Mouse (Mus musculus) G1E (cell line): Measurements from ENCODE around the gene Naaladl1. TPM values are rescaled to one million over a fixed set of nuclear protein-coding genes. Genes with fewer than 3 reads are reported as not detected.

ENCODE experiments used
- ATAC-seq: 2 replicates; pipeline ENCODE4 v1.8.0; 2016; ENCODE audit warnings: mild to moderate bottlenecking; ENCODE audit not compliant: insufficient number of reproducible peaks, poor library complexity, low FRiP score, severe bottlenecking; ENCODE audit errors: extremely low read depth
- DNase-seq: peaks from one replicate; pipeline ENCODE4 v3.0.0; 2012; ENCODE audit warnings: low spot score
- H3K27me3 ChIP-seq: 2 replicates; pipeline ENCODE4 v1.6.1; 2012; ENCODE audit warnings: mild to moderate bottlenecking, low read length, inconsistent platforms; ENCODE audit not compliant: insufficient read depth
- H3K36me3 ChIP-seq: replicated peaks from 2 replicates; pipeline ENCODE3; 2012; ENCODE audit warnings: mild to moderate bottlenecking, inconsistent platforms
- H3K4me1 ChIP-seq: 2 replicates; pipeline ENCODE4 v1.6.1; 2012; ENCODE audit warnings: low read depth, low read length, inconsistent platforms, mixed read lengths; ENCODE audit not compliant: insufficient read depth
- H3K4me3 ChIP-seq: 2 replicates; pipeline ENCODE4 v1.5.1; 2012; ENCODE audit warnings: low read depth, mild to moderate bottlenecking, inconsistent platforms, low read length, moderate library complexity, mixed read lengths
- H3K9me3 ChIP-seq: replicated peaks from 2 replicates; pipeline ENCODE4 v1.6.1; 2012; ENCODE audit warnings: inconsistent platforms
- CTCF ChIP-seq: IDR thresholded peaks from 2 replicates; pipeline ENCODE4 v1.5.1; 2012; ENCODE audit warnings: low read depth, low read length, inconsistent platforms, mixed read lengths
- GATA1 ChIP-seq: IDR thresholded peaks from 2 replicates; pipeline ENCODE4 v1.6.1; 2012; ENCODE audit warnings: borderline replicate concordance, low read length, inconsistent platforms, mixed read lengths
- GATA2 ChIP-seq: IDR thresholded peaks from 2 replicates; pipeline ENCODE4 v1.6.1; 2012; ENCODE audit warnings: low read depth, low read length, inconsistent platforms, borderline replicate concordance
- POLR2AphosphoS5 ChIP-seq: IDR thresholded peaks from 2 replicates; pipeline ENCODE4 v1.6.1; 2012; ENCODE audit warnings: low read depth, low read length, inconsistent platforms; ENCODE audit not compliant: insufficient replicate concordance
- TAL1 ChIP-seq: conservative IDR thresholded peaks from 2 replicates; pipeline ENCODE4 v1.6.1; 2012; ENCODE audit warnings: low read depth, low read length, inconsistent platforms, mixed read lengths
- polyA plus RNA-seq: library from polyadenylated mRNA; stranded (reverse); fragments of >175 nt; gene quantifications from 2 replicates; pipeline ENCODE4 v1.2.3, GENCODE M21; 2012
- total RNA-seq, 2 experiments: library from RNA; stranded (forward) in 1 of 2; stranded (reverse) in 1 of 2; fragments of 200-1000 nt in 1 of 2; fragments of >200 nt in 1 of 2; fragmentation: Nextera tagmentation in 1 of 2; gene quantifications; 2 replicates each; pipeline ENCODE4 v1.2.3; 2014 to 2017

Naaladl1 gene
- total and polyA plus RNA-seq, 3 experiments, result 0.36 to 1.1 (median 0.44) TPM

- Histone ChIP-seq H3K4me3 (no peak overlapping the region), H3K27me3 (no peaks in the 10 kb centered on the region), H3K4me1 (peaks cover 56% of the 10 kb centered on the region), H3K36me3 (peaks cover 69% of the 10 kb centered on the region), H3K9me3 (no peaks in the 10 kb centered on the region)
- no peak for ATAC-seq
- TF ChIP-seq CTCF (no peak), GATA1 (no peak), POLR2AphosphoS5 (no peak), GATA2 (no peak), TAL1 (no peak)
- no peak for DNase-seq
Observed at GRCm38 (mm10) chr19:6136397-6136796, 30.8 kb downstream of the Naaladl1 start.

- DNase-seq (no peak), ATAC-seq (no peak)
- Histone ChIP-seq H3K27me3 (peaks cover 4% of the 10 kb centered on the region; the same call in 1 of the 2 replicates), H3K36me3 (peaks cover 50% of the 10 kb centered on the region), H3K4me3 (peak overlapping the region; percentile 1; the same call in 1 of the 2 replicates), H3K4me1 (peaks cover 34% of the 10 kb centered on the region), H3K9me3 (no peaks in the 10 kb centered on the region)
- no peak for TF ChIP-seq TAL1
- no peak for TF ChIP-seq GATA1
- TF ChIP-seq CTCF, result no peak
- TF ChIP-seq POLR2AphosphoS5, result no peak
- no peak for TF ChIP-seq GATA2
Observed at GRCm38 (mm10) chr19:6139701-6140100, 34.1 kb downstream of the Naaladl1 start.

GRCm38 (mm10) chr19:6140374-6140677 is 34.7 kb downstream of the Naaladl1 start:
- no peak for TF ChIP-seq CTCF
- no peak for TF ChIP-seq POLR2AphosphoS5
- TF ChIP-seq GATA2, result no peak
- no peak for TF ChIP-seq GATA1
- no peak for TF ChIP-seq TAL1
- DNase-seq, result no peak
- Histone ChIP-seq H3K9me3 (no peaks in the 10 kb centered on the region), H3K27me3 (peaks cover 9% of the 10 kb centered on the region), H3K4me3 (peak overlapping the region; percentile 93), H3K36me3 (peaks cover 44% of the 10 kb centered on the region), H3K4me1 (peaks cover 34% of the 10 kb centered on the region)
- ATAC-seq, result no peak

- peak; percentile 98 for DNase-seq
- Histone ChIP-seq H3K4me1 (peaks cover 34% of the 10 kb centered on the region), H3K4me3 (peak within 1 kb of the TSS; percentile 93), H3K9me3 (no peaks in the 10 kb centered on the region), H3K36me3 (peaks cover 38% of the 10 kb centered on the region), H3K27me3 (peaks cover 12% of the 10 kb centered on the region)
- peak; percentile 61 for ATAC-seq
- no peak for TF ChIP-seq TAL1
- 0 out of 2 replicates have a peak, but pooled peaks have one; percentile 44 for TF ChIP-seq CTCF
Observed at GRCm38 (mm10) chr19:6140678-6141393, 35.3 kb downstream of the Naaladl1 start, which contains the start of gene Batf2. Gene Batf2, plus strand, starts transcription at chr19:6140983.

GRCm38 (mm10) chr19:6141394-6141749 is 35.8 kb downstream of the Naaladl1 start, which contains the start of gene Arl2:
Gene Arl2, minus strand, starts transcription at chr19:6141548.
- ATAC-seq (peak; percentile 68), DNase-seq (peak; percentile 71)
- H3K36me3 ChIP-seq, result peaks cover 33% of the 10 kb centered on the region
- peaks cover 34% of the 10 kb centered on the region for H3K4me1 ChIP-seq
- TF ChIP-seq TAL1 (no peak), GATA1 (no peak), POLR2AphosphoS5 (no peak), CTCF (peak; percentile 37; the same call in 1 of the 2 replicates), GATA2 (no peak)
- peaks cover 17% of the 10 kb centered on the region for H3K27me3 ChIP-seq
- peak within 1 kb of the TSS; percentile 93 for H3K4me3 ChIP-seq
- no peaks in the 10 kb centered on the region for H3K9me3 ChIP-seq

GRCm38 (mm10) chr19:6144842-6145241 is 39.3 kb downstream of the Naaladl1 start:
- no peak for DNase-seq
- H3K9me3 ChIP-seq, result no peaks in the 10 kb centered on the region
- TF ChIP-seq CTCF, result no peak
- no peak for TF ChIP-seq GATA1
- no peak for TF ChIP-seq POLR2AphosphoS5
- no peak for TF ChIP-seq TAL1
- no peak for TF ChIP-seq GATA2
- H3K27me3 ChIP-seq, result peaks cover 40% of the 10 kb centered on the region
- no peak for ATAC-seq
- no peak overlapping the region for H3K4me3 ChIP-seq
- H3K4me1 ChIP-seq, result peaks cover 13% of the 10 kb centered on the region
- H3K36me3 ChIP-seq, result peaks cover under 1% of the 10 kb centered on the region

- Histone ChIP-seq H3K27me3 (peaks cover 53% of the 10 kb centered on the region), H3K36me3 (no peaks in the 10 kb centered on the region), H3K4me1 (peaks cover 5% of the 10 kb centered on the region), H3K9me3 (no peaks in the 10 kb centered on the region), H3K4me3 (no peak overlapping the region)
- DNase-seq (no peak), ATAC-seq (no peak)
- TF ChIP-seq GATA1 (no peak), POLR2AphosphoS5 (no peak), CTCF (no peak)
Observed at GRCm38 (mm10) chr19:6155174-6155573, 49.6 kb downstream of the Naaladl1 start.
